Mouse (Mus musculus) bone marrow, adult 2 months (tissue): Measurements from ENCODE around the gene Adipor2.
A peak's percentile ranks its signal among the peaks of the same experiment; 100 is the strongest.

Experiments
- CTCF ChIP-seq: fragments of 200-500 bp; IDR thresholded peaks from 2 replicates; pipeline ENCODE4 v1.5.1; 2011; ENCODE audit warnings: low read length, control low read depth; ENCODE audit not compliant: control insufficient read depth, insufficient read depth
- POLR2A ChIP-seq: fragments of 200-500 bp; IDR thresholded peaks from 2 replicates; pipeline ENCODE4 v1.6.1; 2011; ENCODE audit warnings: low read depth, mild to moderate bottlenecking, control low read depth, low read length, borderline replicate concordance; ENCODE audit not compliant: control insufficient read depth

DNA sequence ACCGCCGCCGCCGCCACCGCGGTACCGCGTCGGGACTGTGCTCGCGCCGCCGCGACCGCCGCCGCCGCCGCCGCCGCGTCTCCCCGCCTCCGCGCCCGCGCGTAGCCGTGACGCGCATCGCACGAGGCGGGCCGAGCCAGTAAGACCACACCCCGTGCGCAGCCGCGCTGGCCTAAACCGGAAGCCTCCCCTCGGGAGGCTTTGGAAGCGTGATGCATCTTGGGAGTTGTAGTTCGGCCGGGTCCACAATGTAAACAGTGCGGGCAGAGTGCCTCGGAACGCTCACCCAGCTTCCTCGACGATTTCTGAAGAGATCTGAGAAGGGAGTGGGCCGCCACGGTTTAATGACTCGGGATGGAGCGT lies 28.9 kb downstream of the Adipor2 start:
- TF ChIP-seq CTCF: no peak
- peak; percentile 55; the same call in 1 of the 2 replicates for TF ChIP-seq POLR2A
